Mouse (Mus musculus) midbrain, embryonic 16.5 days (tissue): Measurements from ENCODE around the gene Hcls1. TPM values are rescaled to one million over a fixed set of nuclear protein-coding genes. Genes with fewer than 3 reads are reported as not detected.

Experiments
- ATAC-seq: fragments of 200-750 bp; cut with Nextera tagmentation; 2 replicates; pipeline ENCODE4 v1.8.0; 2017; ENCODE audit warnings: moderate TSS enrichment
- H3K27ac ChIP-seq: fragments of 300-500 bp; sonication (generic); 2 replicates; pipeline ENCODE4 v1.5.1; 2014; ENCODE audit warnings: mild to moderate bottlenecking, low read length, mixed read lengths
- H3K27me3 ChIP-seq: fragments of 300-500 bp; sonication (generic); 2 replicates; pipeline ENCODE4 v1.6.1; 2014; ENCODE audit warnings: low read depth, low read length, mixed read lengths; ENCODE audit not compliant: control insufficient read depth, insufficient read depth
- H3K36me3 ChIP-seq: fragments of 300-500 bp; sonication (generic); 2 replicates; pipeline ENCODE4 v1.6.1; 2014; ENCODE audit warnings: mild to moderate bottlenecking, low read length, moderate library complexity, mixed read lengths; ENCODE audit not compliant: control insufficient read depth, insufficient read depth
- H3K4me1 ChIP-seq: fragments of 300-500 bp; sonication (generic); 2 replicates; pipeline ENCODE4 v1.6.1; 2014; ENCODE audit warnings: mild to moderate bottlenecking, low read length, mixed read lengths; ENCODE audit not compliant: control insufficient read depth, insufficient read depth
- H3K4me2 ChIP-seq: fragments of 300-500 bp; sonication (generic); 2 replicates; pipeline ENCODE4 v1.6.1; 2014; ENCODE audit warnings: mild to moderate bottlenecking, low read length, mixed read lengths
- H3K4me3 ChIP-seq: fragments of 300-500 bp; sonication (generic); 2 replicates; pipeline ENCODE4 v1.5.1; 2014; ENCODE audit warnings: low read depth, mild to moderate bottlenecking, low read length, moderate library complexity, mixed read lengths
- H3K9ac ChIP-seq: fragments of 300-500 bp; sonication (generic); 2 replicates; pipeline ENCODE4 v1.6.1; 2014; ENCODE audit warnings: low read depth, low read length, mixed read lengths
- H3K9me3 ChIP-seq: fragments of 300-500 bp; sonication (generic); replicated peaks from 2 replicates; pipeline ENCODE4 v1.6.1; 2014; ENCODE audit warnings: mild to moderate bottlenecking, low read length, mixed read lengths; ENCODE audit not compliant: control insufficient read depth, poor library complexity, severe bottlenecking
- WGBS: fragments of 180-500 bp; shearing (Covaris S2); extraction: QIAGEN DNeasy Blood & Tissue Kit; methylation state at CpG from one replicate; pipeline ENCODE4 v1.1.7; 2014; 5-methylcytosine and 5-hydroxymethylcytosine counted together
- polyA plus RNA-seq: library from polyadenylated mRNA; unstranded; fragments of >200 nt; fragmentation: Nextera tagmentation; extraction: Ambion mirVana; gene quantifications from 2 replicates; pipeline ENCODE4 v1.2.1, GENCODE M21; 2015

Gene Hcls1
- polyA plus RNA-seq, 1 experiment from 2014 or later, result 2.5 TPM

GRCm38 (mm10) chr16:36934131-36934840 lies 497 bp upstream of the Hcls1 start:
- WGBS, result 84% methylated on average over 6 of the region's 6 CpGs
- no peak for ATAC-seq
- Histone ChIP-seq H3K27me3 (no peaks in the 10 kb centered on the region), H3K4me1 (no peaks in the 10 kb centered on the region), H3K9ac (no peak overlapping the region), H3K36me3 (peaks cover 20% of the 10 kb centered on the region), H3K27ac (no peak overlapping the region), H3K9me3 (no peaks in the 10 kb centered on the region), H3K4me2 (no peak overlapping the region), H3K4me3 (no peak overlapping the region)

- no peak for ATAC-seq
- no peak overlapping the region for H3K27ac ChIP-seq
- WGBS, result 91% methylated on average over 3 of the region's 3 CpGs
These were observed 1.0 kb downstream of the Hcls1 start for GRCm38 (mm10) chr16:36935814-36936213.

GRCm38 (mm10) chr16:36941137-36941727 lies 6.4 kb downstream of the Hcls1 start:
- Histone ChIP-seq H3K27me3 (no peaks in the 10 kb centered on the region), H3K36me3 (no peaks in the 10 kb centered on the region), H3K4me2 (no peak overlapping the region), H3K9me3 (no peaks in the 10 kb centered on the region), H3K4me3 (no peak overlapping the region), H3K4me1 (no peaks in the 10 kb centered on the region), H3K27ac (no peak overlapping the region), H3K9ac (no peak overlapping the region)
- 74% methylated on average over 6 of the region's 6 CpGs for WGBS
- no peak for ATAC-seq

More at GRCm38 (mm10) chr16:36935814-36936213, 1.0 kb downstream of the Hcls1 start:
- H3K4me2 ChIP-seq, result no peak overlapping the region
- no peaks in the 10 kb centered on the region for H3K9me3 ChIP-seq
- no peaks in the 10 kb centered on the region for H3K27me3 ChIP-seq
- H3K4me1 ChIP-seq, result no peaks in the 10 kb centered on the region
- H3K36me3 ChIP-seq, result peaks cover 17% of the 10 kb centered on the region
- H3K4me3 ChIP-seq, result no peak overlapping the region
- no peak overlapping the region for H3K9ac ChIP-seq

- no peak for ATAC-seq
- H3K4me3 ChIP-seq, result no peak overlapping the region
- H3K9ac ChIP-seq, result no peak overlapping the region
- no peaks in the 10 kb centered on the region for H3K4me1 ChIP-seq
- H3K27me3 ChIP-seq, result no peaks in the 10 kb centered on the region
- H3K4me2 ChIP-seq, result no peak overlapping the region
- no peaks in the 10 kb centered on the region for H3K36me3 ChIP-seq
- 54% methylated on average over 4 of the region's 4 CpGs for WGBS
- no peaks in the 10 kb centered on the region for H3K9me3 ChIP-seq
- H3K27ac ChIP-seq, result no peak overlapping the region
These were observed 7.1 kb downstream of the Hcls1 start for GRCm38 (mm10) chr16:36941895-36942294.

- Histone ChIP-seq H3K9ac (no peak overlapping the region), H3K4me3 (no peak overlapping the region), H3K36me3 (no peaks in the 10 kb centered on the region), H3K4me2 (no peak overlapping the region), H3K9me3 (no peaks in the 10 kb centered on the region), H3K4me1 (no peaks in the 10 kb centered on the region), H3K27me3 (no peaks in the 10 kb centered on the region), H3K27ac (no peak overlapping the region)
- WGBS, result 94% methylated on average over 3 of the region's 3 CpGs
- no peak for ATAC-seq
These were observed 8.8 kb downstream of the Hcls1 start for GRCm38 (mm10) chr16:36943591-36943990.

GRCm38 (mm10) chr16:36944895-36945424 lies 10.2 kb downstream of the Hcls1 start:
- H3K4me2 ChIP-seq, result no peak overlapping the region; the same call in 1 of the 2 replicates
- peak; percentile 73 for ATAC-seq
- no peak overlapping the region for H3K9ac ChIP-seq
- no peaks in the 10 kb centered on the region for H3K4me1 ChIP-seq
- no peaks in the 10 kb centered on the region for H3K36me3 ChIP-seq
- no peaks in the 10 kb centered on the region for H3K27me3 ChIP-seq
- 15% methylated on average over 12 of the region's 12 CpGs for WGBS
- H3K27ac ChIP-seq, result no peak overlapping the region
- H3K4me3 ChIP-seq, result no peak overlapping the region
- H3K9me3 ChIP-seq, result no peaks in the 10 kb centered on the region

GRCm38 (mm10) chr16:36946459-36947159 lies 11.8 kb downstream of the Hcls1 start:
- Histone ChIP-seq H3K36me3 (no peaks in the 10 kb centered on the region), H3K27me3 (no peaks in the 10 kb centered on the region), H3K9me3 (no peaks in the 10 kb centered on the region), H3K4me1 (no peaks in the 10 kb centered on the region), H3K27ac (no peak overlapping the region), H3K9ac (no peak overlapping the region), H3K4me2 (no peak overlapping the region), H3K4me3 (no peak overlapping the region)
- ATAC-seq, result no peak
- WGBS, result 85% methylated on average over 8 of the region's 8 CpGs

GRCm38 (mm10) chr16:36947646-36948197 lies 12.9 kb downstream of the Hcls1 start:
- Histone ChIP-seq H3K9me3 (no peaks in the 10 kb centered on the region), H3K4me2 (no peak overlapping the region), H3K4me1 (no peaks in the 10 kb centered on the region), H3K27me3 (no peaks in the 10 kb centered on the region), H3K27ac (no peak overlapping the region), H3K9ac (no peak overlapping the region), H3K4me3 (no peak overlapping the region), H3K36me3 (no peaks in the 10 kb centered on the region)
- no peak for ATAC-seq
- WGBS, result 48% methylated on average over 4 of the region's 4 CpGs
